Mouse (Mus musculus) c-Kit-negative CD71-positive TER-119-positive erythroid progenitor cells, embryonic 14.5 days (primary cell): ENCODE results near the gene Kcnh4.

Experiments used
- DNase-seq: peaks from one replicate; pipeline ENCODE4 v3.0.0-alpha.2; 2013; ENCODE audit warnings: low read depth, low spot score

The Kcnh4 gene

DNA sequence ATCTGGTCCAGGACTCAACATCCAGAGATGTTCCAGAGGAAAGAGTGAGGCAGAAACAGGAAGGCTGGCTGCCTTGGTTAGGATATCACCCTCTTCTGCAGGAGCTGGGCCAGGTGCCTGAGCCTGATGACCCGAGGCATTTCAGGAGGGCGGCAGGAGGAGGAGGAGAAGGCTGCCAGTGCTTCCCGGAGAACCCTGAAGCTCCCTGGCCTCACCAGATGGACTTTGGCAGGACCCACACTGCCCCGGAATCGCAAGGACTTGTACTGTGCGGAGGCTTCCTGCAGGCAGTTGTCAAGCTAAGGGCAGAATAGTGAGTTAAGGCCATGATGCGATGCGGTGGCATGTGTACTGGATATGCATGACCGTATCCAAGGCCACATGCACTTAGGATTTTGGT is 7.0 kb upstream of the Kcnh4 start:
- no peak for DNase-seq

DNA sequence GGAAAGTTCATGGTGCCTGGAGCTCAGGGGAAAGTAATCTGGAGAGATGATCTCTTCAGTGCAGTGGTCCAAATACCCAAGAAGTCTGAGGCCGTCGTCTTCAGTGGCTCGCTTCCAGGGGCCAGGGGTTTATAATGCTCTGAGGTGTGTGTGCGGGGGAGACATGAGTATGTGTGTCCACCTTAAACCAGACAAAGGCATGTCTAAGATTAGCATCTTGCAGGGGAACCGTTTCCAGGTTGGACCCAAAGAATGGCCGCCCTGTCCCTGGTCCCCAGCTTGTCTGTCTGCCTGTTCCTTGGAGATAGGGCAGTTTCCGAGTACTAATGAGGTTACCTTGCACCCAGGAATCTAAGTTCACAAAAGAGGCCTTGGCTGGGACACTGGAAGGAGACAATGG is 3.1 kb upstream of the Kcnh4 start, which contains the start of gene Hcrt:
Gene Hcrt, minus strand, starts transcription at position 101 of the 400 bp plus-strand sequence.
- DNase-seq: no peak

DNA sequence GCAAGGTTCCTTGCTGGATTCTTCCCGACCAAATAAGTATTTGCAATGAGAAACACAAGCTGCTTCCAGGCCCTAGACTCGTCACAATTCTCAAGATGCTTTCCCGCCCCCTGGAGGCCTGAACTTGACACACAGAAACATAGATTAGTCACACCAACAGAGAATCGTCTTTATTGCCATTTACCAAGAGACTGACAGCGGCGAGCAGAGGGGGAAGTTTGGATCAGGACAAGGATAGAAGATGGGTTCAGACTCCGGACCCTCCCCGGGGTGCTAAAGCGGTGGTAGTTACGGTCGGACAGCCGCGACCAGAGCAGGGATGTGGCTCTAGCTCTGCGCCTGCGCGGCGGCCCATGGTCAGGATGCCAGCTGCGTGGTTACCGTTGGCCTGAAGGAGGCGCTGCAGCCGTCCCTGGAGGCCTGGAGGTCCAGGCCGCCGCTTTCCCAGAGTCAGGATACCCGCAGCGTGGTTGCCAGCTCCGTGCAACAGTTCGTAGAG is 1.9 kb upstream of the Kcnh4 start:
- DNase-seq: peak; percentile 40

DNA sequence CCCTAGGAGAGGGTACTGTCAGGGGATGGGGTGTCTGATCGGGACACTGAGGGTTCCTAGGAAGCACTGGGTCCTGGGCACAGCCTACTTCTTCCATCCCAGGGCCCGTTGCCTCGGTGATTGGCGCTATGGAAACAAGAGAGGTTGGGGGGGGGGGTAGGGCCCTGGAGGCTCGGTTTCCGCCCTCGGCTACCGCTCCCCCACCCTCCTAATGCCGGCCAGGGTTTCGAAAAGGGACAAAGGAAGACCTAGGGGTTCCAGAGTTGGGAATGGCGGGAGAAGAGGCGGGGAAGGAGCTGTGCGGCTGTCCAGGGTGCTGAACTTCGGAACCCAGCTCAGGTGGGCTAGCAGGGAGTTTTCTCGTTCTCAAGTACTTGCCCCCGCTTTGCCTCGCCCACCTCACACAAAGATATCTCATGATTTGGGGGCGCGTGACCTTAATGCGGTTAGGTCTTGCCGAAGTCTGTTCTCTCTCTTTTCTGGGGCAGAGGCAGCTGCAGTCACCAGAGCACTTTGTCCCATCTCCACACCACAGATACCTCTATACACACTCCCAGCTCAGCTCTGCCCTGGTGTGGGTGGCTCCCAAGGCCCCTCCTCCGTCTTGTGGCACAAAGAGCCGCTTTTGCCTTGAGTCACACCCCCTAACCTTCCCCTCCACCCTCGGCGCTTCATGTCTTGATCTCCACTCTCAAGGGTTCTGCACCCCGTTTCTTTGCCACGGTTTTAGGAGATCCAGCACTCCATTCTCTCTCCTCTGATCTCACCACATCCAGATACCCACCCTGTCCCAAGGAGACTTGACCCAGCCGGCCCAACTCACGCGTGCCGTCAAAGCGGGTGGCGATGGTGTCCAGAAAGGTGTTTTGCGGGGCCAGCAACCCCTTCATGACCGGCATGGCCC is 783 bp downstream of the Kcnh4 start:
- DNase-seq: no peak

DNA sequence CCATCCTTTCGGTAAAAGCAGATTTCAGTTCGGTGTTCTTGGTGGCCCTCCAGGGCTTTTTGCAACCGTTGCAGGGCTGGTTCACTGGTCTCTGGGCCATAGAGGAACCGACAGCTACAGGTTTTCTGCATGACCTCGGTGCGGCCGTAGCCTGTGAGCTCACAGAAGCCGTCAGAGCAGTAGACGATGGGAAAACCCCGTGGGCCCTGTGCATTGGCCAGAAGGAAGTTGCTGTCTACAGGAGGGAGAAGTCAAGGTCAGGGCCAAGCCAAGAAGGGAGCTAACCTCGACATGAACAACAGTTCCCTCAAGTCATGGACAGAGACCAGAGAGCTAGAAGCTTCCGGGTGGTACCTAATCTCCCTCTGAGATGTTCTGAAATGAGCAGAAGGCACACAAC is 2.2 kb downstream of the Kcnh4 start:
- DNase-seq: no peak

DNA sequence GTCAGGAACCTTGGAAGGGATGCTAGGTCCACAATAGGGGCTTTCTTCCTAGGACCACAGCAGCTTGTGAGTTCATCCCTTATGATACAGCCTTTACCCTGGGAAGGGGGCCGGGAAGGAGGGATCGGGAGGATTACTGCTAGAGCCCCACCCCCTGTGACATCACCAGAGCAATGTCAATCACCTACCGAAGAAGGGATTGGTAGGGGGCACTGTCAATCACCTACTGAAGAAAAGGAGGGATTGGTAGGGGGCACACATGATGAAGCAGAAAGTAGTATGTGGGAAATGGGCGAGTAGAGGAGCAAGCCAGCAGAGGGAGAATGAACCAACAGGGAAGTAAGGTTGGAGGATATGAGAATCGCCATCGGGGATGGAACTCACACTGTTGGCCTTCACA is 3.3 kb downstream of the Kcnh4 start:
- DNase-seq: no peak

DNA sequence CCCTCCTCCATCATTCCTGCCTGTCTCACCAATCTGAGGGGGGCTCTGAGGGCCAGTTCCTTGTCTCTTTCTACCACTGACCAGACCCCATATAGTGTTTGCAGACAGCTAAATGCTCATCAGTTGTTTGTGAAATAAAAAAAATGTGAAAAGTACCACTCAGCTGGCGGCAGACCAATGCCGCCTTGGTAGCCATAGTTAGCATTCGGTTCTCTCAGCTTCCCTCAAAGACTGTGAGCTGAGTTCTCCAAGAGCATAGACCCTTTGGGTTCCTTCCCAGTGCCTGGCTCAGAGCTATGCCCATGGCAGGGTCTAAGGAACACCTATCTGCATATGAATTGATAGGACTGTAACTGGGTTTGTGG is 5.1 kb downstream of the Kcnh4 start:
- DNase-seq: no peak

DNA sequence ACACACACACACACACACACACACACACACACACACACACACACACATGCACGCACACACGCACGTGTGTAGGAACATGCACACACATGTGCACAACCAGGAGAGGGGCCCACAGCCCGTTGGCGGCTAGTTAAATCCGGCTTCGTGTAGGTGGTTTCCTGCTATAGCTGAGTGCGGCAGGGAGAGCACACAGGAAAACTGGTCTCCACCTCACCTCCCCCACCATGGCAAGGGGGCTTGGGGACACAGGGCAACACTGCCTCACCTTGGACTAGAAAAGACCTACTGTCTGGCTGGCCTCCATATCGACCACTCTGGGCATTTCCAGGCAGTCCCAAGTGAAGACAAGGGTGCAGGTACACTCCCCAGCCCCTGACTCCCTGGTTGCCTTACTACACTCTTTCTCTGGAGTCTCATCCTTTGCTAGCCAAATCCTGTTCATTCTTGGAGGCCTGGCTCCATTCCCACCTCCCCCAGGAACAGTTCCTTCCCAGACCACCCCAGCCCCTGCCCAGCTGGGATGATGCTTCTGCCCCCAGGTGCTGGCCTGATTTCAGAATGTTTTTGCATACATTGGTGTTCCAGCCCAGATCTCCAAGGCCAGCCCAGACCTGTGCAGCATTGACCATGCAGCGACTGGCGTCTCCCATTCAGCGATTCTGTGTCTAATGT is 5.6 kb downstream of the Kcnh4 start:
- DNase-seq: no peak

DNA sequence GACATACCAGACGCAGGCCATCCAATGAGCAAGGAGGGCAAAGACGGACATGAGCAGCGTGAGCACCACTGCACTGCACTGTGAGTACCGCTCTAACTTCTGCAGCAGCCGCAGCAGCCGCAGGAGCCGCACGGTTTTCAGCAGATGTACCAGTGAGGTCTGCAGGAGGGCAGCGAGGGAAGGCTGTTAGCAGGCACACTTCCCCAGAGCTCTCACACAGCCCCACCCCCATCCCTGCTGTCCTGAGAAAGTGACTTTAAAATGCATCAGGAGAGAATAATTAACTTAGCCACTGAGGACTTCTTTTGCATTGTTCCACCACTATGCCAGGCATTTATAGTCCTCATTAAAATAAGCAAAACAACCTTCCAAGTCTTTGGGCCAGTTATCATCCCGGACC is 7.4 kb downstream of the Kcnh4 start:
- no peak for DNase-seq

DNA sequence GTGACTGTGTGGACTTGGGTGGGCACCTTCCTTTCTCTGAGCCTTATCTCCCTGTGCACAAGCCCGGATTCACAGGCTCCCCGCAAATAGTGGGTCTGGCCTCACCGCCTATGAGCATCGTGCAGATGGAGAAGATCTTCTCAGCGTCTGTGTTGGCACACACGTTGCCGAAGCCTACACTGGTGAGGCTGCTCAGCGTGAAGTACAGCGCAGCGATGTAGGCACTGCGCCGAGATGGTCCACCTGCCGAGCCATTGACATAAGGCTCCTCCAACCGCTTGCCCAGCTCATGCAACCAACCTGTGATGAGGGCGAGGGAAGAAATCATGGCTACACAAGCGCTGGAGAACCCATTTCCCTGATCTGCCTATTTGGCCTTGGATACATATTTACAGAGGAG is 9.6 kb downstream of the Kcnh4 start:
- no peak for DNase-seq

DNA sequence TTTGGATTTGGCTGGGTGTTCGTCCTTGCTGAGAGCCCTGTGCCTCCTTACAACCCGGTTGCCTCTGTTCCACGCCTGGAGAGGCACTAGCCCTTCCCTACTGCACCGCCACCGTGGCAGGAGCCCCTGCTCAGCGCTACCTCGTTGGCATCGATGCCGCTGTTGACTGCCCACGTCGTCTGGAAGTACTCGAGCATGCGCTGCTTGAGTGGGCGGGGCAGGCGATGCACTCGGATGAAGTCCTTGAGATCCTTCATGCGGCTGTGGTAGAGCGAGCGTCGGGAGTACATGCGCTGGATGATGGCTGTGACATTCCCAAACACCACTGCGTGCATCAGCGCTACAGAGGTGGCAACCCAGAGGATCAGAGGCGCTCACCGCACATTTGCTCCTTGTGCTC is 10.3 kb downstream of the Kcnh4 start:
- no peak for DNase-seq

DNA sequence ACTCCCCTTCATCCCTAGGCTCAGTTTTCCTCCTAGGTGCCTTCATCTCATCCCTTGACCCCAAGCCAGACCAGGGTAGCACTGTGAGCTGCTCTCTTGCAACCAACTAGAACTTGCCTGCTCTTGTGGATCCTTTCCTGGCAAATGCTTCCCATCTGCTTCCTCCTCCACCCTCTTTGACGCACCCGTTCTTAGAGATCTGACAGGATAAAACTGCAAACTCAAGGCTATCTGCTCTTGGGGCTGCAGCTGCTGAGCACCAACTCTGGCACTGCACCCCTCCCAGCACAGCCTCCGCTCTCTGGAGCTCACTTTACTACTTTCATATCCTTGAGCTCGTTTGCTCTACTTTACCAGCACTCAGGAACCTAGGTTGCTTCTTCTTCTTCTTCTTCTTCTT is 11.1 kb downstream of the Kcnh4 start:
- no peak for DNase-seq

DNA sequence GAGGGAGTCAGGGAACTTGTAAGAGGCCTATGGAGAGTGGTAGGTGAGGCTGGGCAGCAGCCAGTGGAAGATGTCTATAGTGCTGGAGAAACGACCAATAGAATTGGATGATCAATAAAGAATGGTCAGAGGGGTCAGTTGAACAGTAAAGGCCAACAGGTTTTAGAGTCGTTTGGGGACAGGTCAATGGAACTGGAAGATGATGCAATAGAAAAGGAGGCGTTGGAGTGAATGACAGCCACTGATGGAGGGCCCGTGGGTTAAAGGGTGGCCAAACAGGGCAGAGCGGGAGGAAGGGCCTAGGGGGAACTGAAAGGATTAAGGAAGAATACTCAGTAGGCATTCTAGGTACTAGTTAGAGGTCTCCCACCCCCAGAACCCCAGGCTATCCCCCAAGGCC is 12.6 kb downstream of the Kcnh4 start:
- no peak for DNase-seq

DNA sequence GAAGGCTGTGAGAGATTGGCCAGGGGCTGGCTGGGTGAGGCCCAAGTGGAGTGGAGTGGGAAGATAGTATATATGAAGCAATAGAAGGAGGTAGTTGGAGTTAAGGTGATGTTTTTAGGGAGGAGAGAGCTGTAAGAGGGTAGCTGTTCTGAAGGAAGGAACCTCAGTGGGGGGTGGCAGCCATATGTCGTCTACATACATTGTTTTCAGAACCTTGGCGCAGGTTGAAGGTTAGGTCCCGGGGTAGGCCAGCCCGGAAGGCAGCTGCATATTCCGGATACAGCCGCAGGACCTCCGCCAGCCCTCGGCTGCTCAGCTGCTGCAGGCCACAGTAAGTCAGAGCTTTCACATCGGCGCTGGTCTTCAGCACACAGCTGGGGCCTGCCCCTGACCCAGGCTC is 13.2 kb downstream of the Kcnh4 start:
- no peak for DNase-seq

DNA sequence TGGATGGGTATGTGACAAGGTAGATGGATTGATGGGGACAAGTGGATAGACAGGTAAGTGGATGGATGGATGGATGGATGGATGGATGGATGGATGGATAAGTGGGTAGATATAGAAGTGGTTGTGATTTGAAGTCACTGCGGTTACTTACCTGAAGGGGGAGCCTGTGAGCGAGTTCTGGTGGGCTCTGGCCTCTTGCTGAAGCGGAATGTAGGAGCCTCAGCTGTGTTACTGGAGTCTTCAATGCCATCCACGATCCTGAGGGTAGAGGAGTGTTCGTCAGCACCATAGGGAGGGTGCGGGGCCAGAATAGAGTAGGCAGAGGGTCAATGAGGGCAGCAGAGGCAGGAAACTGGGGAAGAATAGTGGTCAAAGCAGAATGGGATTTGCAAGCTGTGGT is 14.7 kb downstream of the Kcnh4 start:
- DNase-seq: peak; percentile 36

DNA sequence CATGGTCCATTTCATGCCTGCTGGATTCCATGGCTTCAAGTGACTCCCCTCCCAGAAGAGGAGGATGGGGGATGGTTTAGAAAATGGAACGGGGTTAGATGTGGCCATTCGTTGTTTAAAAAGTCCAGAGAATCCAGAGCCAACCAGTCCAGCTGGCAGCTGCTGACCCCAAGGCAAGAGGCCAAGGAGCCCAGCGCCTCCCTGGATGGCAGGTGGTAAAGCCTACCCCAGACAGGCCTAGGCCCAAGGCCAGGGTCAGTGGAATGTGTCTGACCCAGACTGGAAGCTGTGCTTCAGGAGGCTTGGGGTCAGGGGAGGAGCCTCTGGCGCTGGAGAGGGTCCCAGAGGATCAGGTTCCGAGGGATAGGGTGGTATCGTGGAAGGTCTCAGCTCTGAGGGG is 18.4 kb downstream of the Kcnh4 start:
- DNase-seq: no peak

DNA sequence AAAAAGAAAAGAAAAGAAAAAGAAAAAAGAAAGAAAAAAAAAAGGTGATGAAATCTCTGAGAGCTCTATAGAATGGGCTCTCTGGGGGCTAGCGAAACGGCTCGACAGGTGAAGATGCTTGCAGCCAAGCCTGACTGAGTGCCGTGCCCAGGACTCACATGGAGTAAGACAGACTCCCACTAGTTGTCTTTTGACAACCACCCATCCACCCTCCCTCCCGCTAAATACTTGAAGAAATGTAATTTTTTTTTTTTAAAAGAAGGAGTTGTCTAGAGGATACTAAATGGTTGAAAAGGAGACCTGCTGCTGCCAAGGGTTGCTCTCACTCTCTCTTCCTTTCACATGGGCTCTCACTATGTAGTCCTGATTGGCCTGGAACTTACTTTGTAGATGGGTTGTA is 21.0 kb downstream of the Kcnh4 start:
- no peak for DNase-seq

DNA sequence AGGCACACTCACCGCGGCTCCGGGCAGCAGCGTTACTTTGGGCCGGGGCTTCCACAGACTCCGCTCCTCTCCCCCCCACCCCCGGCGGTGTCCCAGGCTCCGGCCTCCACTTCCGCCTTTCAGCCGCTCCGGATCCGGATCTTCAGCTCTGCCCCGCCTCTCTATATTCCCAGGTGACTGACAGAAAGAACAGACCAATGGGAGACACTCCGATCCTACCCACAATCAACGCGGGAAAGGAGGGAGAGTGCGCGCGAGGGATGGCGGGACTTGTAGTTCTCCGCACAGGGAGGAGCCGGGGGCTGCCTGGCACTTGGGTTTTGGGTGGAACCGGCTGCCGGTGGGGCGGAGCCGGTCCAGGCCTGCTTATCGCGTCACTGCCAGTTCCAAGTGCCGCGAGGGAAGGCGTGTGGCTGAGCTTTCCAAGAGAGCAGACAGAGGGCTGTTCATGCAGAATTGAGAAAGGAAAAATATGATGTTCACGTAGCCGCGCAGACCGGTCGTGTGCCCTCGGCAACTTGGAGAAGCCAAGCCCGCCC is 21.6 kb downstream of the Kcnh4 start, which contains the start of gene Rab5c:
Gene Rab5c, minus strand, starts transcription at position 150 of the 539 bp plus-strand sequence.
- peak; percentile 99 for DNase-seq

DNA sequence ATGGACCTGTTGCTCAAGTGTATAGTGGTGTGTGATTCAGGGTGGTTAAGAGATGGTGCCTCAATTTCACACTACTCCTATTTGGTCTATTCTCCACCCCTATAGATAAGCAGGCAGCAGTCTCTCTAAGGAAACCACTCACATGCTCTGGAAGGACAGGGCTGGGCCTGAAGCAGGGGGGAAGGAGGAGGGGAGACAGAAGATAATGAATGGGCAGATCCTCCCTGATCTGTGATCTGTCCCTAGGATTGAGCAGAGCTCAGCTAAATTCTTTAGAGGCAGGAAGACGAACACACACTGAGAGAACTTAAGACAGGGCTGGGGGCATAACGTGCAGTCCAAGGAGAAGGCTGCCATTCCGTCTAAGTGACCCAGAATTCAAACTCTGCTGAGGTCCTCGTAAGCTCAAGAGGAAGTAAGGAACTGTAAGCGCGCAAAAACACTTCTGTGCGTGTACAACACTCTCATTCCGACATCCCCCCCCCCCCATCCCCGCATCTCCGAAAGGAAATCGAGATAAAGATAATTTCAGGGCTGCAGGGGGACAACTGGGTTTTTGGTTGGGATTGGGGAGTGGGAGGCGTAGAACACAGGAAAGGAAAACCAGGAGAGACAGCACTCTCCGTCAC is 22.5 kb downstream of the Kcnh4 start:
- peak; percentile 60 for DNase-seq

DNA sequence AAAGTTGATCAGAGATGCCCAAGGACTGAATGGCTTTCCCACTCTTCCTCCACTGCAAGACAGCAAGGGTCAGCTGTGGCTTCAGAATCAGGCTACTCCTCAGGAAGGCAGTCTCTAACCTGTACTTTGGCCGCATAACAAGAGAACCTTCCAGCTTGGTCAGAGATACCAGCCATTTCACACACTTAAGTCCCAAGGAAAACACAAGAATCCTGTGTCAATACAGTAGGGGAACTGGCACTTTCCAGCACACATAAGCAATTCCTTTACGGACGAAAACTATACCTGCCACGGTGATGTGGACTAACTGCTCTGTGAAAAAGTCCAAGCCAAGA is 23.0 kb downstream of the Kcnh4 start:
- no peak for DNase-seq

DNA sequence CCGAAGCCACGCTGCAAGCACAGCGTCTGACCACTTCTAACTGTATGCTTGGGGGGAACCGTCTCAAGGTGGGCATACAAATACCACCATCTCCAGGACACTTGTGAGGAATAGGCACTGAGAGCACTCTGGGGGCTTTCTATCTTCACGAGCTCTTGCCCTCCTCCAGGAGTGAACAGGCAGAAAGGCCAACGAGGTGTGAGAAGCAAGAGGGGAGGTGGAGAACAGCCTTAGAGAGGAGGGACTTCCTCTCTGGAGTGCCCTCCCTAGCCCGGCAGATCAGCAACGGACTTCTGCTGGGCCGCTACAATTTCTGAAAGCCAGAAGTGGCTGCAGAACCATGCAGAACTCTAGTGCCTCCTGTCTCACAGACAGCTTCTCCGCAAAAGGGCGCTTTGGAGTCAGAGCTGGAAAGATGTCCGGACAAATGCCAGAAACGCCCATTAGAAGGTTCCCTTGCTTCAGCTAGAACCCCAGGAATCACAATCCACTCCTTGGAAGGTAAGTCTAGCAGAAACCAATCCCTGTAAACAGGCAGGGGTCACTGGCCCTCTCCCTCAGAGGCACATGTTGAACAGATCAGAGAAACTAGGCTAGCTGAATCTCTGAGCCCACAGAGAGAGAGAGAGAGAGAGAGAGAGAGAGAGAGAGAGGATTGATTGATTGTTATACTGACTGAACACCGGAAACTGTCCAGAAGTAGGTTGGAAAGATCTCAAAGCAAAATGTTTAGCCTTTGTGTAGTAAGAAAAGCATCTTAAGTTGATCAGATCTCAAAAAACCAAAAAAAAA is 23.6 kb downstream of the Kcnh4 start:
- DNase-seq: no peak
